Mouse (Mus musculus) spleen, adult 2 months (tissue): Measurements from ENCODE around the gene Gopc.

Experiments
- CTCF ChIP-seq: fragments of 200-500 bp; IDR thresholded peaks from 2 replicates; pipeline ENCODE4 v1.5.1; 2011; ENCODE audit warnings: mild to moderate bottlenecking, inconsistent platforms; ENCODE audit not compliant: insufficient read depth, insufficient read length, insufficient replicate concordance; ENCODE audit errors: extremely low read depth
- POLR2A ChIP-seq: fragments of 200-500 bp; IDR thresholded peaks from 2 replicates; pipeline ENCODE4 v1.6.1; 2011; ENCODE audit warnings: low read depth, low read length, inconsistent platforms

DNA sequence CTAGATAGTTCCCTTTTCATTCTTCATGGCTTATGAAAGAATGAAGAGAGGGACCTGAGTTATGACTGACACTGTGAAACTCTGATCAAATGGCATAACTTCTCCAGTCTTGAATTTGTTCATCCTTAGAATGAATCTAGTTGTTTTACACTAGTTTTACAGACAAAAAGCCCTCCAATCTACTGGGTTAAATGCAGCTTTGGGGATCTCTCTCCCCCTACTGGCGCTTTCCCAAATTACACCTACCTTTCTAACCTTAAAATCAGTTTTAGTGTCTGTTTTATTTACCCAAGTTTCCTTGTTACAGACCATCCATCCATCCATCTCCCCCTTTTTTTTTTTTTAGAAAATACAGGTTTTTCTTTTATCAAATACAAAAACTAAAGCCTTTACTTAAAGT is 50.9 kb downstream of the Gopc start:
- TF ChIP-seq POLR2A, result no peak
- no peak for TF ChIP-seq CTCF
